Mouse (Mus musculus) kidney, adult 9 months (tissue): Measurements from ENCODE around the gene Cntnap2.
A peak's percentile ranks its signal among the peaks of the same experiment; 100 is the strongest.

ENCODE experiments used
- DNase-seq: peaks from one replicate; pipeline ENCODE4 v3.0.0; 2022

Gene Cntnap2

DNA sequence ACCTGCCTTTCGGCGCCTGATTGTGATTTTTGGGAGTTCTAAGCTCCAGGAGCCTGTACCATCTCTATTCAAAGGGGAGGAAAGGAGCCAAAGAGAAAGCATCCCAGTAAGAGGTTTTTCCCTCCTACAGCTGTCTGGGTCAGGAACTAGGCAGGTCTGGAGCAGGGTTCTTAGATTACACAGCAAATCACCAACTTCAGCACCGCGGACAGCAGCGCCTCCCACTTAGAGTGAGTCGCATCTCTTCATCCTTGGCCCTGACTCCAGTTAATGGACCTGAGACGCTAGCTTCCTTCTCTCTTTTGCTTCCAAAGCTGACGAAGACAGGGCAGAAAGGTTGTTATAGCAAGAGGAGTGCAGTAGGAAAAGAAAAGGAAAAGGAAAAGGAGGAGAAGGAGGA is at the start of gene Cntnap2:
Gene Cntnap2 (plus strand): TSS at position 267 of the 400 bp plus-strand sequence.
- peak; percentile 13 for DNase-seq

DNA sequence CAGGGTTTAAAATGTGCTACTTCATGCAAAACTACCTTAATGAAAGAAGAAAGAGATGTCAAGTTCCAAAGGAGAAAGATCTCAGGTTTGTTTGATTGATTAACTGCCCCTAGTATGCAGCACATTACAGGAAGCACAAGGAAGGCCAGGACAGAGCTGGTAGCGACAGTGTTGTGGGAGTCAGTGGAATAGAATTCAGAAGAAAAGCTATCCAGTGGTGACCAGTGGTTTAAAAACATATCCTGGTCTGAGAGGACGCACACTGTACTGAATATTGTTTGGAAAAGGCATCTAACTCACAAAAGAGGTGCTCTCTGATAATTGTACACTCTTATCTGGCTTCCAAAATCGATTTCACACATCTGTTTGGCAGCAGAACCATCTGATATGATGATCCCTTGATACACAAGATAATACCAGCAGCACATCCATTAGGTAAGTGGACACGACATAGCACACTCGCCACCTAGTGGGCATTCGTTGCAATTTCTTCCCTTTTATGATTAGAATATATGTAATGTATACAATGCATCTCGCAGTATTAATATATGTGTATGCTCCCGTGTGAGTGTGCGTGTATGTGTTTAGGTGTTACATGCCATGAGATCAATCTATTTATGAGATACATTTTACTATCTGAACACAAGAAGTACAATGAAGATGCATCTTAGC is 33.0 kb upstream of the Cntnap2 start:
- DNase-seq = peak; percentile 23

DNA sequence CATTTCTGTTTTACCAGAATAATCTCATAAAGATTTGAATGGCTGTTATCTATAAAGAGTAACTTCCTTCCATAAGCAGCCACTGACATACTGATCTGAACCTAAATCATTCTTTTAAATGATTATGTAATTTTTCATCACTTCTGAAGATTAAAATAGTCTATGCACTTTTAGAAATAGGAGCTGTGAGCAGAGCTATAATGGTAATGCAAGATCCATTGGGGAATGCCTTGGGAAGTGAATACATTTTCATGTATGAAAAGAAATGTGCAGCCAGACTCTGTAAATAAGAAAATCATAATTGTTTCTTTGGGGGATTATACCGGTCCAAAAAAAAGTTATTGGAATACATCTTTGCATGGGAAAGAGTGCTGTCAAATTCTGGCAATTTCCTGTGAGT is 19.7 kb upstream of the Cntnap2 start:
- no peak for DNase-seq

DNA sequence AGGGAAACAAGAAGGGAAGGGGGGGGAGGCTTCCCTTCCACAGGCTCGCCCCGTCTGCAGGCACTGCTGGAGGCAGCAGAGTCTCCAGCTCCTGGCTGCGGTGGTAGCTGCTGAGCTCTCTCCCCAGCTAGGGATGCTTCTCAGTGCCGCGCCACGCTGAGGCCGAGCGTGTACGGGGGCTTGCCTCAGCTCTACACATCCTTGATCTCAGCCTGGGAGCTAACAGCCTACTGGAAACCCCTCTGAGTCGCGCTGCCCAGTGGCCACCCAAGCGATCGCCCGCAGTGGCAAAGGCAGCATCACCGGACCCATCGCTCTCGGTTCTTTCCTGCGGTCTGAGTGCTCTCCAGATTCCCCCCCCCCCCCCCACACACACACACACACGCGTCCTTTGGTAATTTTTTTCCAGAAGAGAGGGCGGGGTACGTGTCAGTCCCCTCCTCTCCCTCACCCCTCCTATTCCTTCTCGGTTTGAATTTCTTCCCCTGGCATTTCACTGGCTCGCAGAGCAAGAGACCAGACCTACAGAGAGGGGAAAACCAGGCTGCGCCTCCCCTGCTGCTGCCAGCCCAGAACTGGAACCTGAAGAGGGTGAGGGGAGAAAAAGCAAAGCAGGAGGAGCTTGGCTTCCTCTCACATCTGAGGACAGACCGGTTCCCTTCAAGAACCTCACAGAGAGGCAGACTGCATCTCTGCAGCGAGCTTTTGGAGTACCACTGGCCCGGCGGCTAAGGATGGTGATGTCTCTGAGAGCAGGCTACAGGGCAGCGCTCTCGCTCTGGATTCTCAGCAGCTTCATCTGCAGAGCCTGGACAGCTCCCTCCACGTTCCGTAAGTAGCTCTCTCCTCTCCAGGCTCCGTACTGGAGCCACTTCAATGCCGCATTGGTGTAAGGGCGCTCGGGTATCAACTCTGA is 657 bp downstream of the Cntnap2 start:
- DNase-seq = no peak

DNA sequence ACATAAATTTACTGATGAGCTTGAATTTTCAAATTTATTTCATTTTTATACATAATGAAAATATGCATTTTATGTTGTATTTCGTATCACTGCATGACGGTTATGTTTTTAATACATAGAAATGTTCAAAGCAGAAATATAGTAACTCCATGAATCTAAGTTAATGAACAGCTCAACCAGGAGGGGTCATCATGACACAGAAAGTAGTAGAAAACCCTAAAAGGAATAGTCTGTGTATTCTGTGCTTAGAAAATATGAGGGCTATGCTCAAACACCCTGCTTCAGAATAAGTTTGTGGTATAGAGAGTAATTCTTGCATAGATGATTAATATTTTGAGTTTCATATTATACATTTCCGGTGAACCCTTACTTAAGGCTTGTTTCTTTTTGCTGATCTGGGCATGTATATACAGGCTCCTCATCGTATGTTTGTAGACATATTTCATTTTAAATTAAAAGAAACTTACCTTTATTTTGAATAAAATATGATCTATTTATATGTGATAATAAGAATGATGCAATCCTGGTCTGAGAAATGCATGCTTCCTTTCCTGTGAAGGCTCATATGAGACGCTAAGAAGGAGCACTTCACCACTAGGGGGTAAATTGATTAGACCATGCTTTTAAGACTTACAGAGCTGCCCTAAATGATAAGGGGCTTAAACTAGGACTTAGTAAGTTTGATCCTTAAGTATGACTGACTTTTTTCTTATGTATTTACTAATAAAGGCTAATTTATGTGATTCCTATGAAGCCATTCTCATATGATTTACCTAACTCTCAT is 3.2 kb downstream of the Cntnap2 start:
- DNase-seq = no peak

DNA sequence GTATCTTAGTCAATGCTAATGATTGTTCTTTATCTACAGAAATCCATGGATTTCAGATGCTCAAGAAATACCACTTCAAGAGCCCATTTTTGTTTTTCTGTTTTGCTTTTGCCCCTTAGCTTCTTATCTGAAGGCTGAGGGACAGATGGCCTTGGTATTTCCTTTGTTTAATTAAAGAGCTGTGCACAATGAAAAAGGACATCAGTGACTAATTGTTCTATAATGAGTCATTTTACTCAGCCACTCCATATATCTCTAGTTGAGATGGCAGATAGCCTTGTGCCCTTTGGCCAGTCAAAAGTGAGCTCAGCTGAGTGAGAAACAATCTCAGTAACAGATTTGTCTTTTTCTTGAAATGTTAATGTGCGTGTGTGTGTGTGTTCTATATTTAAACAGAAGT is 29.1 kb downstream of the Cntnap2 start:
- no peak for DNase-seq

DNA sequence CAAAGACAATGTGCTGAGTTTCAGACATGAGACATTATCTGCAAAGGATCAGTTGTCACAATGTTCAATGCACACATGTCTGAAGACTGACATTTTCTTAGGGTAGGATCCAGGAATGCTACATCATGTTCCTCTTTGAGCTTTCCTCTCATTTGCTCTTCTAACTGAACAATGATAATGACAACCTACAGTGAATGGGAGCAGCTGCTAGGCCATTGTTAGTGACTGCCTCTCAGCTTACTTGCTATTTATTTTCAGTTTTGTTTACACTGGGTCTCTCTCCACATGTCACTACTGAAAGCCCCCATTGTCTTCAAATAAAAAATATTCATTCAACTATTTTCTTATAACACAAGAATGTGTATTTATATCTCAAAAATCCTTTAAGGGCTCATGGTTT is 54.5 kb downstream of the Cntnap2 start:
- no peak for DNase-seq

DNA sequence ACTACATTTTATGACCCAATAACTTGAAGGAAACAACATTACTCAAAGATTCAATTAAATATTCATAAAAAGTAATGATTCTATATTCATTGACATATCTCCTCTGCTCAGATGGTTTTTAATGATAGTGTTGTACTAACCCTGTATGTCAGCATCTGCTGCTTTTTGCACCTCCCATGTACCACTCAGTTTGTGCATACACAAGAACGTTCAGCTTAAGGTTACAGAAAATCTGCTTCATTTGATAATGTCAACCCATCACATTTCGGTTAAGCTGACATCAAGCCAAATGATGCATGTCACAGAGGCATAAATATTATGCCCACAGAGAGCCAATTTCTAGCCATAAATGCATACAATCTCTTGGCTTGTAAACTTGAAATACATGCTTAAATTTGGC is 85.7 kb downstream of the Cntnap2 start:
- DNase-seq = no peak

DNA sequence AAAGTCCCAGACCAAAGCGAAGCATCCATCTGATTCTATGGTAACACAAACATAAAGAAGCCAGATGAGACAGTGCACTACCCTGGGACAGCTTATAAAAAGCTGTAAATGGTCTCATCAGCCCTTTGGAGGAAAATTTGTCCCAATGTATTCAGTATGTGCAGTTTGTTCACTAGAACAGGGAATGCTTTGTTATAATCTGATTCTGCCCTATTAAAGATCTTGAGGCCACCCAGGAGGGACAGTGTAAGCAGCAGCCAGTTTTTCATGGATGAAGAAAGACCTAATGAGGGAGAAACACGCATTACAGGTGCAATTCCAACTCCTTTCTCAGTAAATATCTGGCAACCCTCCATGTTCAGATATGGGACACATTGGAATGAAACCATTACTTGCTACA is 145.9 kb downstream of the Cntnap2 start:
- no peak for DNase-seq

DNA sequence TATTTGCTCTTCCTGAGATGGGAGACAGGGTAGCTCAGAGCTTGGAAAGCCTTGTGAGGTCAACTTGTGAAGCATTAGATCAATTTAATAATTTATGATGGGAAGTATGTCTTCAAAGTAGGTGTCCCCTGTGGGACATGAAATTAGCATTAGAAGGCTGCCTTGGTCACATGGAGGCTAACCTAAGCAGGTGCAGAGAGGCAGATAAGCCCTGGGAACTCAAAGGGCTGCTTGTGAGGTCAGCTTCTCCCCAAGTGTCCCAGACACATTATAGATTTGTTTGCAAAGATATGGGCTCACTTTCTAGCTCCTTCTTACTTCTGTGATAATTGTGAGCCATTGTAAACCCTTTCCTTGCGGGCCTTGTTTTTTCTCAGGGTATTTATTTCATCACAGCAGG is 155.2 kb downstream of the Cntnap2 start:
- no peak for DNase-seq

DNA sequence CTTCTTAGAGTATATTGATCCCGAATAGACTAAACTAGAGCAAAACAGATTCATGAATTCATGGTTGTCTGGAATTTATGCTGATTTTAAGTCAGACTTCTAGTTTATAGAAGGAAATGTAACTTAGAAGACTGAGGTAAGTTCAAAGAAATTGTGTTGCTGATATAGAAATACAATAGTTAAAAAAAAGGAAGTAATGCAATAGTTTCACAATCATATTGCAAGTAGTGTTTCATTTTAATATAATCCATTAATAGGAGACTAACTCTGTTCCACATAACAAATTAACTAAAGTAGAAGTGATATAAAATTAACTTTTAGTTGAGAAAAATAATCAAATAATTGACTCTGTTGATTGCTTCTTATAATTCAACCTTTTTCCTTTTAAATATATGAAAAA is 169.8 kb downstream of the Cntnap2 start:
- no peak for DNase-seq

DNA sequence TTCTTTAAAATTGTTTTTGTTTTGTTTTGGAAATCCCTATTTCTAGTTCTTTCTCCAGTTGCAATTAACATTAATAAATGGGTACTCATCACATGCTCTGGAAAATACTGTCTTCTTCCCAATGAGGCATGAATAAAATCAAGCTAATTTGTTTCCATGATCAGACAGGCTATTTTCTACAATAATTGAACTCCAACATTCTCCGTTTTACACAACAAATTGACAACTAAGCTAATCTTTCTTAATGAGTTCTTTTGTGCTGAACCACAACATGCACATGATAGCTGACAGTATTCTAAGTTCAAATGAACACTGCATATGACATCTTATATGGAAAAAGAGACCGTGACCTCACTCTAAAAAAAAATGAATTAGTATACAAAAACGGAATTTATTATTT is 173.4 kb downstream of the Cntnap2 start:
- DNase-seq = no peak

DNA sequence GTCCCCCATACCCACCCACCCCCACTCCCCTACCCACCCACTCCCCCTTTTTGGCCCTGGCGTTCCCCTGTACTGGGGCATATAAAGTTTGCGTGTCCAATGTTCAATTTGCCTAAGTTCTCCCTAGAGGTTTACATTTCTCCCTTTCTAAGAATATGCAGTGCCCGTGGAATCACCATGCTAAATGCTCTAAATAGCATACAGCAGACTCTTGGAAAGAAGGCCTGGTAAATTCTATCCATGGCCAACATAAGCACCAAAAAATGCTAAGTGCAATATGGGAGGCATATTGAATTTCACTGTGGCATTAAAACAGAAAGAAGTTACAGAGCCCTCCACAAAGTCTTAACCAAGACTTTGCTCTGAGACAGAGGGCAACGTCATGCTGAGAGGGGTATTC is 177.4 kb downstream of the Cntnap2 start:
- no peak for DNase-seq

DNA sequence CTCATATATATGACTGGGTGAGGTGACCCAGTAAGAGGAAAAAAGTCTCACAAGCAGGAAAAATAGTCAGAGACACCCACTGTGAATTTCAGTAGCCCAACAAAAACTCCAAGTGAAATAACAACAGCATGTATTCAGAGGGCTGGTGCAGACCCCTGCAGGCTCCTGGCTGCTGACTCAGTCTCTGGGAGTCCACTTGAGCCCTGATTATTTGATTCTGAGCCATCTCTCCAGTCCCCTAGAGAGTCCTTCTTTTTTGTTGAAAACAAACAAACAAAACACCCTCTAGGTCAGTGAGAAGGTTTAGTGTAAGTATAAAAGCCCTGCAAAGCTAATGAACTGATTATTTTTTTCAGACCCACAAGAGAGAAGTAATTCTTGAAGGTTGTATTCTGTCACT is 179.0 kb downstream of the Cntnap2 start:
- DNase-seq = no peak

DNA sequence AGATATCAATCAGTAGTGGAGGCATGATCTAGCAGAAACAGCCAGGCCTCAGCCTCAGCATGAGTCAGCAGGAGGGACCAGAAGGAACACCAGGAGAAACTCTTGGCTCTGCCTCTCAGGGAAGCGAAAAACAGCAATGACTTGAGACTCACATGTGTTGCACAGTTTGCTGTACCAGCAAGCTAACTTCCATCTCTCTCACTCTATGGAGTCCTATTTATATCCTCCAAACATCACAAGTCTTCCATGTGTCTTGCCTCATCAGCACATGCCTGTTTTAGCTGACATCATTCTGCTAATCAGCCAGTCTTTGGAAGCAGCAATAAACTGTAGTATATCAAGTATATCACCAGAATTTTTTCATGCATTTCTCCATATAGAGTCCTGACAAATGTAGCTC is 182.1 kb downstream of the Cntnap2 start:
- DNase-seq = no peak

DNA sequence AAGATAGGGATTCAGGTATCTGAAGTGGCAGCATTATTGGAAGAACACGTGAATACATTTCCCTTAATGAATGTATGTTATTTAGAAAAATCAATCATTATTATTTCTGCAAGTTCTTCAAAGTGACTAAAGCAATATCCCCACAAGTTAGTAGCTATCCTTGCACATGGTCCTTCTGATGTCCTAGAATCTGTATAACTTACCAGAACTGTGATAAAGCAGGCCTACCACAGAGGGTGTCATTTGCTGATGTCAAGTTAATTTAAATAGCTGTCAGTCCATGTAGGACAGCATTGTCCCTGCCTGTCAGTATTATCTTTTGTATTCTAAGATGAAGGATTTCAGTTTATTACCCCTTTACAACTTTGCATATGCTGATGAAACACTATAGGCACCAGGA is 185.5 kb downstream of the Cntnap2 start:
- DNase-seq = no peak

DNA sequence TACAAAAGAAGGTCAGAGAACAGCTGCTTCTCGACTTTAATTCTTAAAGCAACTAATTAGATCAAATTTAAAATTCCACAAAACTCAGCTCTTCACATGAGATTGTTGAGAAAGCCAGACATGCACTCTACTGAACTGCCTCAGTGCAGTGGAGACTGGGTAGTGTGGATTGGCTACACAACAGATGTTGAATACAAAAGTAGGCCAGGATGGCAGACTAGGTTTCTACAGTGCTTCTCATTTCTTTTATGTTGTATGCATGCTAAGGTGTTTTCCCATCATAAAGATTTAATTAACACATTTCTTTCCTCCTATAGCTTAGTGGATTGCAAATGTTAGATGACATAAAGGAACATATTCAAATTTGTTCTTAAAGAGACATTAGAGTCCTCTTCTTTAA is 198.9 kb downstream of the Cntnap2 start:
- no peak for DNase-seq

DNA sequence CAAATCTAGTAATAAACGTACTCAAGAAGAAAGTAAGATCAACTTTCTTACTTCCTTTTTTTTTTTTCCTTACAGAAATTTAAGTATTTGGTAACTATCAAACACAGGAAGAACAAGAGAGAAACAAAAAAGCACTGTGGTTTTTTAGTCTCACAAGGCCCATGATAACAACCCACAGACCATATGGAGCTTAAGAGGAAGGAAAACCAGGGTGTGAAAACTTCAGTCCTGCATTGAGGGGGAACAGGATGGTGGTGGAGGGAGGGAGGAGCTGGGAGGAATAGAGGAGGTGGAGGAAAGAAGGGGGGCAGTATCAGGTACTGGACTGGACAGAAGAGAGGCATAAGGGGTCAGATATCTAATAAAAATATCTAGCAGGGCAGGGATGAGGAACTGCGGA is 212.4 kb downstream of the Cntnap2 start:
- DNase-seq = no peak

DNA sequence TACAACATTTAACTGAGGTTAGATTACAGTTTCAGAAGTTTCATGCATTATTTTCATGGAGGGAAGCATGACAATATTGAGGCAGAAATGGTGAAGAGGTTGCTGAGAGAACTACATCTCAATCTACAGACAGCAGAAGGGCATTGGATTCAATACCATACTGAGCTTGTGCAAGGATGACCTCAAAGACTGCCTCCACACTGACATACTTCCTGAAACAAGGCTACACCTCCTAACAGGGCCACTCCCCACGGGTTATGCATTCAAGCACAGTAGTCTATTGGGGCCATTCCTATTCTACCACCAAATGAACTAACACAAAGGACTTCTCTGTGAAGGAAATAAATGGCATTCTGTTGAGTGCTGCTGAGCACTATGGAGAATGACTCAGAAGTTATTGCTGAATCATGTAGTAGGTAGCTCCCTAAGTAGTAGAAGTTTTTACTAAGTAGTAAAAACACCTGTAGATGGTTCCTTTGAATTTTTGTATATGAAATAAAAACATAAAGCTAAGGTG is 214.2 kb downstream of the Cntnap2 start:
- no peak for DNase-seq

DNA sequence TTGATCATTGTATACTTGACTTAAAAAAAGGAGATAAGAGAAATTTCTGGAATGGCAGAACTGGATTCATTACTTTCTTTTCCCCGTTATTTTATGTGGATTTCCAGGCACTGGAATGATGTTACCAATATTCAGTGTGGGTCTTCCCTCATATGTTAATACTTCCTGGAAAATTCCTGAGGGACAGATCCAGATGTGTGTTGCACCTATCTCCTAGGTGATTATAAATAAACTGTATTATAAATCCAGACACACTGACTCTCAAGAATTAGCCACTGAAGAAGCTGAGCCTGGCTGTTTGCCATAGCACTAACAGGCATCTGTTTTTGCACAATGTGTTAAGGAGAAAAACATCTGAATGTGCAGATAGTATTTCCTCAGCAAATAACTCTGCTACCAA is 231.0 kb downstream of the Cntnap2 start:
- DNase-seq = no peak

DNA sequence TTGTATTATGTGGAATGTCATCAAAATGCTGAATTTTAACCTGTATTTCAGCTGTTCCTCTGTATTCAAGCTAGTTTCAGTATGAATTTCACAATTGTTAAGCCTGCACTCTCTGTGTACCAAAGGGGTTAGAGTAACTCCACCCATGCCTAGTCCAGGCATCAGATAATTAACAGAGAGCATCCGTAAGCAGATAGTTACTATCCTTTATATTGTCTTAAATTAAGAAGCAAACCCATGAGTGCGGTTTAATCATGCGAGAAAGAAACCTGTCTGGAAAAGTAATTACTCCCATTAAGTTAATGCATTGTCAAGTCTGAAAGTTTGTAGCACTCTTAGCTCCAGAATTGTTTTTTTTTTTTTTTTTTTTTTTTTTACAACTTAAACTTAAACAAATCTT is 258.3 kb downstream of the Cntnap2 start:
- no peak for DNase-seq

DNA sequence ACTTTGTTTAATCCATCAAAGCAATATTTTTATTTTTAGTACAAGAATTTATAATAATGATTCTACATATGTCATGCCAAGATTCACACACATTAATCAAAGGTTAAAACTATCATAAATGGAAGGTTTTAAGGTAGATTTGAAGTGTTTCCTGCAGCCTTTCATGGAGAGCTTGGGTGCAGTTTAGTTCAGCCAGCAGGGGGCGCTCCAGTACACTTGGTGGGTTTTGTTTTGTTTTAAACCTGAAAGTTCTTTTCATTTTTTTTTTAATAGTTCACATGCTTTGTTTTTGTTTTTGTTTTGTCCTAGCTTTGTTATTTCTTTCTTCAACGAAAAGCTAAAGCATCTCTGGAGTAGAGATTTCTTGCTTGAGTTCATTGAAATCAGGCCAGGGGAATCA is 264.3 kb downstream of the Cntnap2 start:
- peak; percentile 30 for DNase-seq

DNA sequence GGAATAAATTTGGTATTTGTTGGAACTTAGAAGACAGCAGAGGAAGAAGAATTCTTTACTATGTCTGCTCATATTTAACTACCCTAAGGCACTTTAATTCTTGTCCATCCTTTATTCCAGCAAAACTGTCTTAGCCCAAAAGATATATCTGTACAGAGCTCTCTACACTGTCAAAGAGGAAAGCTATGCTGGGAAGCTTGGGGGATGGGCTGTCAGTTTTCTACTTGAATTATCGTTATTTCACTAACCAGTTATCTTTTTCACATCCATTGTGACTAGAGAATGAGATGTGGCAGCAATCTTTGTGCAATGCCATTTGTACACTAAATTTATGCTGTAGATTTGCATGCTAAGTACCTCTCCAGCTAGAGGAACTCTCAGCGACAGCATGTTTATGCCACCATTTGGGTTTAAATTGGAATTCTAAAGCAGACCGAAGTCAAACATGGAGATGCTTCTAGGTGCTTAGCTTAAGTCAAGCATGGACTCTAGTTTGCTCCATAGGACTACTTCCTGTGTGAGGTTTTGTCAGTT is 268.9 kb downstream of the Cntnap2 start:
- DNase-seq = no peak
